Comparison of ENCODE assay signal across 10 mouse cellular contexts in genomic region chr17:37044651-37045244, GRCm38 (mm10). TPM values are rescaled to one million over a fixed set of nuclear protein-coding genes. Genes with fewer than 3 reads are reported as not detected.
A peak's percentile ranks its signal among the peaks of the same experiment; 100 is the strongest.
DNase-seq lines count a peak whose midpoint lies in the region; ATAC-seq and TF ChIP-seq lines count a peak whose summit lies in the region.
"Had no signal": no experiment of that assay in that cellular context is flagged by ENCODE, and none has a peak within 500 bp of the region (broad histone marks: within the 10 kb centered on the region; RNA-seq: fewer than 3 reads in every experiment).

No protein-coding gene starts in this region.

- peaks cover 10% of the 10 kb centered on the region; the same call in 1 of the 2 replicates for H3K4me1 ChIP-seq in kidney, postnatal 0 days (replicated peaks; ENCODE audit: insufficient read depth, low read length)
- peaks cover 41% of the 10 kb centered on the region for H3K4me1 ChIP-seq in forebrain, embryonic 10.5 days
- H3K4me1 ChIP-seq in limb, embryonic 13.5 days, result peaks cover 30% of the 10 kb centered on the region
- H3K4me1 ChIP-seq in neural tube, embryonic 13.5 days (replicated peaks), result peaks cover 39% of the 10 kb centered on the region

- DNase-seq in kidney, postnatal 0 days (ENCODE audit: low spot score), result no peak
- DNase-seq in kidney, adult 11 months, result no peak
- no peak for DNase-seq in forebrain, embryonic 10.5 days (ENCODE audit: extremely low spot score, low spot score)
- no peak for DNase-seq in c-Kit-positive CD71-positive TER-119-positive erythroid progenitor cells, embryonic 14.5 days (ENCODE audit: low spot score)
- no peak for DNase-seq in kidney, adult 9 months
- DNase-seq in adrenal gland, adult 2 months, result no peak
- DNase-seq: kidney, postnatal 14 days had no signal

- TF ChIP-seq CTCF in kidney, postnatal 0 days (IDR thresholded peaks at IDR 0.05; ENCODE audit: low read depth), result no peak

- ATAC-seq in kidney, postnatal 0 days (replicated peaks; ENCODE audit: low FRiP score, low read depth), result no peak
- ATAC-seq in limb, embryonic 13.5 days (ENCODE audit: low FRiP score, low read depth), result no peak
- ATAC-seq in neural tube, embryonic 13.5 days (ENCODE audit: low read depth), result no peak

- H3K4me2 ChIP-seq in kidney, postnatal 0 days (ENCODE audit: low read length), result peak overlapping the region; percentile 86
- peak overlapping the region; percentile 90 for H3K4me2 ChIP-seq in limb, embryonic 13.5 days (replicated peaks)
- peak overlapping the region; percentile 88 for H3K4me2 ChIP-seq in neural tube, embryonic 13.5 days

- H3K27me3 ChIP-seq in kidney, postnatal 0 days (ENCODE audit: insufficient read depth, low read length), result no peaks in the 10 kb centered on the region
- peaks cover 30% of the 10 kb centered on the region for H3K27me3 ChIP-seq in forebrain, embryonic 10.5 days (ENCODE audit: poor library complexity, severe bottlenecking)
- H3K27me3 ChIP-seq in limb, embryonic 13.5 days, result peaks cover 10% of the 10 kb centered on the region
- H3K27me3 ChIP-seq in neural tube, embryonic 13.5 days, result peaks cover 5% of the 10 kb centered on the region; the same call in 1 of the 2 replicates

- no peaks in the 10 kb centered on the region for H3K9me3 ChIP-seq in kidney, postnatal 0 days (replicated peaks; ENCODE audit: low read length)
- no peaks in the 10 kb centered on the region for H3K9me3 ChIP-seq in forebrain, embryonic 10.5 days
- no peaks in the 10 kb centered on the region for H3K9me3 ChIP-seq in limb, embryonic 13.5 days
- no peaks in the 10 kb centered on the region for H3K9me3 ChIP-seq in neural tube, embryonic 13.5 days

- 63% methylated on average over 7 of the region's 7 CpGs for WGBS in kidney, postnatal 0 days
- WGBS in forebrain, embryonic 10.5 days, result 86% methylated on average over 7 of the region's 7 CpGs
- WGBS in limb, embryonic 13.5 days, result 66% methylated on average over 7 of the region's 7 CpGs
- WGBS in neural tube, embryonic 13.5 days, result 77% methylated on average over 7 of the region's 7 CpGs

- no peak overlapping the region for H3K27ac ChIP-seq in kidney, postnatal 0 days
- peak overlapping the region; percentile 96 for H3K27ac ChIP-seq in forebrain, embryonic 10.5 days
- H3K27ac ChIP-seq in limb, embryonic 13.5 days, result peak overlapping the region; percentile 87; the same call in 1 of the 2 replicates
- peak overlapping the region; percentile 94 for H3K27ac ChIP-seq in neural tube, embryonic 13.5 days (replicated peaks)

- no peaks in the 10 kb centered on the region for H3K36me3 ChIP-seq in kidney, postnatal 0 days (ENCODE audit: insufficient read depth, low read length)
- H3K36me3 ChIP-seq in forebrain, embryonic 10.5 days (replicated peaks), result no peaks in the 10 kb centered on the region
- H3K36me3 ChIP-seq in limb, embryonic 13.5 days, result 0 out of 2 replicates have a peak, but pooled peaks cover 3% of the 10 kb centered on the region
- H3K36me3 ChIP-seq in neural tube, embryonic 13.5 days, result no peaks in the 10 kb centered on the region

- H3K9ac ChIP-seq in kidney, postnatal 0 days (ENCODE audit: low read depth, low read length), result no peak overlapping the region
- peak overlapping the region; percentile 94; the same call in 1 of the 2 replicates for H3K9ac ChIP-seq in limb, embryonic 13.5 days
- H3K9ac ChIP-seq in neural tube, embryonic 13.5 days, result peak overlapping the region; percentile 98

- no peak overlapping the region; the same call in 1 of the 2 replicates for H3K4me3 ChIP-seq in kidney, postnatal 0 days (replicated peaks; ENCODE audit: low read depth, low read length)
- H3K4me3 ChIP-seq in forebrain, embryonic 10.5 days, result peak overlapping the region; percentile 93
- H3K4me3 ChIP-seq in limb, embryonic 13.5 days, result peak overlapping the region; percentile 84
- peak overlapping the region; percentile 80 for H3K4me3 ChIP-seq in neural tube, embryonic 13.5 days

RNA-seq across cellular contexts. Expression of gene Gabbr1, which starts 1.0 kb away (rescaled TPM):
- polyA plus RNA-seq in kidney, postnatal 0 days (2015; fragmentation: Nextera tagmentation; extraction: Ambion mirVana), result 5.2 and 6.1 TPM in 2 replicates
- polyA plus RNA-seq in forebrain, embryonic 10.5 days (2016; fragmentation: Nextera tagmentation; extraction: Ambion mirVana), result 8.0 and 8.4 TPM in 2 replicates
- 13.3 and 15.2 TPM in 2 replicates for polyA plus RNA-seq in limb, embryonic 13.5 days (2015; fragmentation: Nextera tagmentation; extraction: Ambion mirVana)
- polyA plus RNA-seq in neural tube, embryonic 13.5 days (2015; fragmentation: Nextera tagmentation; extraction: Ambion mirVana), result 56.2 and 57.0 TPM in 2 replicates
- 10 to 100 TPM; 22.5 to 25.7 TPM for total RNA-seq in adrenal gland, adult 2 months (2021)
- 28.3 and 29.1 TPM in 2 replicates for polyA plus RNA-seq in adrenal gland, adult 2 months (2012; rRNA removed)

RNA-seq across cellular contexts. Expression of gene Mog, which starts 21.6 kb away (rescaled TPM):
- not detected in 2 replicates for polyA plus RNA-seq in kidney, postnatal 0 days (2015; fragmentation: Nextera tagmentation; extraction: Ambion mirVana)
- 0.16 and 0.30 TPM in 2 replicates for polyA plus RNA-seq in forebrain, embryonic 10.5 days (2016; fragmentation: Nextera tagmentation; extraction: Ambion mirVana)
- 0.18 and 0.22 TPM in 2 replicates for polyA plus RNA-seq in limb, embryonic 13.5 days (2015; fragmentation: Nextera tagmentation; extraction: Ambion mirVana)
- polyA plus RNA-seq in neural tube, embryonic 13.5 days (2015; fragmentation: Nextera tagmentation; extraction: Ambion mirVana), result 1.2 and 1.7 TPM in 2 replicates
- not detected for total RNA-seq in adrenal gland, adult 2 months (2021)
- polyA plus RNA-seq in adrenal gland, adult 2 months (2012; rRNA removed), result not detected in 2 replicates
- polyA plus RNA-seq: thymus, postnatal 0 days had no signal

RNA-seq across cellular contexts. Expression of gene Olfr90, which starts 43.6 kb away (rescaled TPM):
- polyA plus RNA-seq in kidney, postnatal 0 days (2015; fragmentation: Nextera tagmentation; extraction: Ambion mirVana), result not detected in 2 replicates
- not detected in 2 replicates for polyA plus RNA-seq in forebrain, embryonic 10.5 days (2016; fragmentation: Nextera tagmentation; extraction: Ambion mirVana)
- polyA plus RNA-seq in limb, embryonic 13.5 days (2015; fragmentation: Nextera tagmentation; extraction: Ambion mirVana), result 0.09 TPM in 1 of 2 replicates, not detected in the other
- polyA plus RNA-seq in neural tube, embryonic 13.5 days (2015; fragmentation: Nextera tagmentation; extraction: Ambion mirVana), result not detected in 2 replicates
- total RNA-seq in adrenal gland, adult 2 months (2021), result not detected
- not detected in 2 replicates for polyA plus RNA-seq in adrenal gland, adult 2 months (2012; rRNA removed)
- polyA plus RNA-seq: thymus, postnatal 0 days had no signal

RNA-seq across cellular contexts. Expression of gene Zfp57, which starts 43.8 kb away (rescaled TPM):
- 28.2 and 32.6 TPM in 2 replicates for polyA plus RNA-seq in kidney, postnatal 0 days (2015; fragmentation: Nextera tagmentation; extraction: Ambion mirVana)
- 78.5 and 81.0 TPM in 2 replicates for polyA plus RNA-seq in forebrain, embryonic 10.5 days (2016; fragmentation: Nextera tagmentation; extraction: Ambion mirVana)
- 136 and 138 TPM in 2 replicates for polyA plus RNA-seq in limb, embryonic 13.5 days (2015; fragmentation: Nextera tagmentation; extraction: Ambion mirVana)
- 241 and 262 TPM in 2 replicates for polyA plus RNA-seq in neural tube, embryonic 13.5 days (2015; fragmentation: Nextera tagmentation; extraction: Ambion mirVana)
- total RNA-seq in adrenal gland, adult 2 months (2021), result 1 to 10 TPM; 2.0 to 2.1 TPM
- polyA plus RNA-seq in adrenal gland, adult 2 months (2012; rRNA removed), result 0.70 and 0.98 TPM in 2 replicates

RNA-seq across cellular contexts. Expression of gene Olfr91, which starts 53.3 kb away (rescaled TPM):
- not detected in 2 replicates for polyA plus RNA-seq in kidney, postnatal 0 days (2015; fragmentation: Nextera tagmentation; extraction: Ambion mirVana)
- polyA plus RNA-seq in forebrain, embryonic 10.5 days (2016; fragmentation: Nextera tagmentation; extraction: Ambion mirVana), result 0.15 TPM in 1 of 2 replicates, not detected in the other
- polyA plus RNA-seq in limb, embryonic 13.5 days (2015; fragmentation: Nextera tagmentation; extraction: Ambion mirVana), result not detected in 2 replicates
- not detected in 2 replicates for polyA plus RNA-seq in neural tube, embryonic 13.5 days (2015; fragmentation: Nextera tagmentation; extraction: Ambion mirVana)
- total RNA-seq in adrenal gland, adult 2 months (2021), result not detected
- not detected in 2 replicates for polyA plus RNA-seq in adrenal gland, adult 2 months (2012; rRNA removed)
- polyA plus RNA-seq: thymus, postnatal 0 days had no signal
